Mouse (Mus musculus): ENCODE data around the gene Zfp326. TPM values are rescaled to one million over a fixed set of nuclear protein-coding genes. Genes with fewer than 3 reads are reported as not detected.
A peak's percentile ranks its signal among the peaks of the same experiment; 100 is the strongest.

The Zfp326 gene
- total RNA-seq (2021) = 10 to 100 TPM; 29.3 to 35.5 TPM

DNA sequence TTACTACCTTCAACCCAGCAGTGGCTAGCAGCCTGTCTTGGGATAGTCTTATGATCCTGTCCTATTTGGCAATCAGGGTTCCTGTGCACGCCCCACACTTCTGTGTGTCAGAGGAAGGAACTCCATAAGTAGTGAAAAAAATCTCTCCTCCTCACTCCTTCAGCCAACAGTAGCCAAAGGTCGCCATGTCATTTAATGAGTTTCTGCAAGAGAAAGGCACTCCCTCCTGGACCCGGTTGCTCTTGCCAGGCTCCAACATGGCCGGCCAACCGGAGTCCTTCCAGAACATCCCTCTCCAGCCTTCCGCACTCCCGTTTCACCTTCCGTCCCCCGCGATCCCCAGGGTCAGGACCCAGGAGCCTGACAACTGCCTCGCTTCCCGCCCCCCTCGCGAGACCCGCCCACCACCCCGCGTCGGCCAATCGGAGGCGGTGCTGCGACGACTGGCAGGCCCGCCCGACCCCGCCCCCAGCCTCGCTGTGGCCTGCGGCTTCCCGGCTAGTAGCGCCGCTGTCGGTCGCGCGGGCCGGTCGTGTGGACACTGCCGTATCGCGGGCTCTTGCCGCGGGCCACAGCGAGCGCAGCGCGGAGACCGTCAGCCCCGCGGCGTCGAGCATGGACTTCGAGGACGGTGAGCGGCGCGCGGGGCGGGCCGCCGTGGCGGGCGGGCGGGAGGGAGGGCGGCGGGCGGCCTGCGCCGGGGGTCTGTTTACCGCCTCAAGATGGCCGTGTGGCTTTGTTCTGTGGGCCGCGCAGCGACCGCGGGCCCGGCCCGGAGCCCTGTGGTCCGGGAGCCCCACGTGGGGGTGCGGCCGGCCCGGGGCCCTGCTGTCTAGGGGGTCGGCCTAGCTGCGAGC, at the start of gene Zfp326:
TSS of gene Zfp326 (plus strand) at position 498 of the 857 bp plus-strand sequence.
- DNase-seq (ENCODE audit: extremely low spot score in 1 of 2, low spot score in 1 of 2) = peak; percentile 78 to 82

DNA sequence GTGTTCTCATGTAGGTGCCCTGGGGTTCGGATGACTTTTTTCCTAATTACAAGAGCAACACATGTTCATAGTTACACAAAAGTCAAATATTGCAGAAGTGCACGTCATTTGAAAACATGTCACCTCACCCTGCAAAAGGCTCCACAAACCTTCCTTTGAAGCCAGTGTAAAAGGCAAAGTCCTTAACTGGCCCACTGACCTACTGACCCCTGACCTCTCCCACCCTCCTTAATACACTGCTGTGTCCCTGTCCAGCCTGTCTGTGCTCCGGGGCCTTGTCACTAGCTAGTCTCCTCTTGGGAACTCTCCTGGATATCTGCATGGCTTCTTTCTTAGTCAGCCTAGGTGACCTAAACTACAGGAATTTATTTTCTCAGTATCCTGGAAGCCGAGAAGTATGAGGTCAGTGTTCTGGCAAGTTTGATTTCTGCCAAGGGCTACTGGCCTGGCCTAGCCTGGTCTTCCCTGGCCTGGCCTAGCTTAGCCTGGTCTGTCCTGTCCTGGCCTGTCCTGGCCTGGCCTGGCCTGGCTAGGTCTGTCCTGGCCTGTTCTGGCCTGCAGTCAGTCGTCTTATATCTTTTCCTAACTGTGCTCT, 49.4 kb upstream of the Zfp326 start:
- DNase-seq (ENCODE audit: extremely low spot score in 1 of 2, low spot score in 1 of 2) = no peak

DNA sequence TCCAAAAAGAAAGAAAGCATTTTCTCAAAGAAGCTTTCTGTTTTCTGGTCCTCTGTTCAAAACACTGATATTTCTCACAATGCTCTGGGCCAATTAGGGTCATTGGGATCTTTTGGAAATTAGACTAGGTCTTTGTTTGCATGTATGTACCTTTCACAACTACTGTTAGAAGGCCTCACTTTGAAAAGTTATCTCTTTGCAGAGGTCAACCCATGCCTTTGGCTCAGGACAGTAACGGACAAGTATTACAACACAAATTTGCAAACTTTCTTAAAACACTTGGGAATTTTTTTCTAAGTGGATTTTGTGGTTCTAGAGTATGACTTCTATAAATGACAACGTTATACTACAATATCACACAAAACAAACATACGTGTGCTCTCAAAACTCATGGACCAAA, 48.3 kb upstream of the Zfp326 start:
- no peak for DNase-seq (ENCODE audit: extremely low spot score in 1 of 2, low spot score in 1 of 2)

DNA sequence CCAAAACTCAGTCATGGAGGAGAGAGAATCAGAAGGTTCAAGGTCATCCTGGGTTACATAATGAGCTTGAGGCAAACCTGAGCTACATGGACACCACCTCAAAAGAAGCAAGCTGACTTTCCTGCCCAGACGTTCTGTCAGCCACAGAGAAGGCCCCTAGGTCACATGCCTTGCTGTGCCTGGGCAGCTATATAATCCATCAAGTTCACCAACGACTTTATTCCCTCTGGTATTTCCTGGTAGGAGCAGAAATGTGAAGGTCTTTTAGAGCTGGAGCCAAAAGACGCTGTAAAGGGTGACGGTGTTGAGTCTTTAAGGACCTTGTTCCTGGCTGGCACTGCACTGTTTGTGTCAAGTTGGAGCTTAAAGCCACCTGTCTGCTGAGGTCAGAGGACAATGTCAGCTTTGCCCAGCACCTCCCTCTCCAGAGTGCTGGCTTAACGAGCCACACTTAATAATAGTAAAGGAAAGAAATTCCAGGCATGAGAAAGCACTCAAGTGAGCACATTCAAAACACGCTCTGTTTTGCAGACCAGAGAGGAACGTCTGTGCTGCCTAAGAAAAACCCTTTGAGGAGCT, 47.3 kb upstream of the Zfp326 start:
- DNase-seq (ENCODE audit: extremely low spot score in 1 of 2, low spot score in 1 of 2) = no peak

DNA sequence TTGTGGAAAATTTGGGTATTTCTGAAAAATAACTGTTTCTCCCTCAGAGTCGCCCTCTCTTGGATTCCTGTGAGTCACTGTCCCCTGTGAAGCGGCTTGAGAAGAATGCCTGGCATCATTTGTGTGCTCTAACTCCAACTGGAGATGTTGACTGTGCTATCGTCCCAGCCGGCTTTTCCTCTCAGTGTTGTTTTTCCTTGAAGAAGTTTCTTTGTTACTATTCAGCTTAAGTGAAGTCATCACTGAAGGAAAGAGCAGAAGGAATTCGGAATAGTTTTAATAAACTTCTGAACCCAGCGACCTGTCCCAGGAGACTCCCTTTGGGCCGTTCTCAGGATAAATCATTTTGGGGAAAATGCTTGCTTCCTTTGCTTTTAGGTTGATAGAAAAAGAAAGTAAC, 44.2 kb upstream of the Zfp326 start:
- no peak for DNase-seq (ENCODE audit: extremely low spot score in 1 of 2, low spot score in 1 of 2)

DNA sequence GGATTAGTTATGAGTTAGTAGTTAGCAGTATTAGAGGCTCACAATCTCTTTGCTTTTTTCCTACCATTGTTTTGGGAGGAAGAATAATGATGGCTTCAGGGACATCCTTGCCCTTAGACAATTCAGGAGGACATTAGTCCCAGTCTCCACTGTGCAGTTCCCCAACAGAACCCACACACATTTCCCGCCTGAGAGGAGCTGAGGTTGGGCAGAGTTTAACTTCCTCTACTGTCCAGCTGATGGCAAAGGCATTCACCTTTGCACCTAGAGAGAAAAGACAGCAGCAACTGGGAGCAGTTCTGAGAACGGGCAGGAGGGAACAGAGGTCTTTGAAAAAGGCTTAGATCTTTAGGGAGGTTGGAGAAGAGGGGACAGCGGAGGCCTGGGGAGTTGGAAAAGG, 42.4 kb upstream of the Zfp326 start:
- no peak for DNase-seq (ENCODE audit: extremely low spot score in 1 of 2, low spot score in 1 of 2)

DNA sequence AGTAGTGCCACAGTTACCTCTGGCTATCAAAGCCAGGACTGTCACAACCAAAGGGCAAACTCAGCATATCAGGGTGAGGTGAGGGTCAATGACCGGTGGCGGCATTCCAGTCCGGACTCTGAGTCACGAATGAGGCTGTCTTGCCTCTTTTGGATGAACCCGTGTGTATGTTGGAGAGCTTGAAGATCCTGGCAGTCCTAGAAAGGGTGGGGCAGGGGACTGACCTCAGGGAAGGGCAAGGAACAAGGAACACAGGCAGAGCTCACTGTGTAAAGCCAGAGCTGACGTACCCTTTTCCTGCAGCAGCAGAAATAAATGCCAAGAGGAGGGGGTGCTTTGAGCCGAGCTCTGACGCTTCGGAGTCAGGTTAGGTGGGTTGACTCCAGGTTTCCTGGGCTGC, 40.4 kb upstream of the Zfp326 start:
- DNase-seq (ENCODE audit: extremely low spot score in 1 of 2, low spot score in 1 of 2) = no peak

DNA sequence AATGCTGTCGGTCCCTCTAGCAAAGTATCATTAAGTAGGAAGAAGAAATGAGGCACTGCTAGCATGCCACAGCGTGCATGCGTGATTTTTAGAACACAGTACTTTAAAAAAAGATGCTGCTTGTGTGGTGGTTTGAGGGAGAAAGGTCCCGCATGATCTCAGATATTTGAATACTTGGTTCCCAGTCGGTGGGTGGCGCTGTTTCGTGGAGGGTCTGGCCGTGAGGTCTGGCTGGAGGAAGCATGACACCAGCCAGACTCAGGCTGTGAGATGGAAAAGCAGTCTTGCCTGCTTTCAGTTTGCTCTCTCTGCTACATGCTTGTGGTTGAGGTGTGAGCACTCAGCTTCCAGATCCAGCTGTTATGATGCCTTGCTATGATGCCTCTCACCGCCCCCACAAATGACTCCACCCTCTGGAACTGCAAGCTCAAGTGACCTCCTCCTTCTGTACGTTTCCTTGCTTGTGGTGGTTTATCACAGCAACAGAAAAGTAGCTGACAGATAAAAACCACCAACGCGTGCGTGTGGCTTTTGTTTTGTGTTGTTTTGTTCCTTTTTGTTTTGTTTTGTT, 36.5 kb upstream of the Zfp326 start:
- DNase-seq (ENCODE audit: extremely low spot score in 1 of 2, low spot score in 1 of 2) = no peak

DNA sequence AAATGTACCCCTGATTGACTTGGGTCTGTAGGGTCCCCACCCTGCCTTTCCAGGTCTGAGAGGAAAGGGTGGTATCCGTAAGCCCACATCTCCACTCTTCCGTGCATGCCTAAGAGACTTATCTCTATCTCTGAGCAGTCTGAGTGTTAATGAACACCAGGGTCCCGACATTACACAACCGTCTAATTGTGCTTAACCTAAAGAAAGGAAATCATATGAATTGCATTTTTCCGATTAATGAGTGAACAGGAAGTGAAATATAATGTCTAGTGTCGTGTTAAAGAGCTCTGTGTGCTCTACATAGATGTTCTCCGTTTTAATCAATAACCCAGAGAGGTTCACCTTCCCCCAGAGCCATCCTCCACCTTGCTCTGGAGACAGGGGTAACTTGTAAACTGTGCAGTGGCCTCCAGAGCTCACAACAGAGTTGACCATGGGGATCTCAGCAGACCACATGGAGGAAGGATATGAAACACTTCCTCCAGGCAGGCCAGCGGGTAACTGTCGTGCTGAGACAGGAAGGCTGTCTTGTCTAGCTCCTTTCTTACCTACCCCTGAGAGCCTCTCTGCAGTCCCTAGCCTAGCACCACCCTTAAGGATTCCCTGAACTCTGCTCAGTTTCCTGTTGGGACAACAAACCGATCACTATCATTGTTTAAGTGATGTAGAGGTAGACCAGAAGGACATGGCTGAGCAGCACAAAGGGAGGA, 32.2 kb upstream of the Zfp326 start:
- no peak for DNase-seq (ENCODE audit: extremely low spot score in 1 of 2, low spot score in 1 of 2)

DNA sequence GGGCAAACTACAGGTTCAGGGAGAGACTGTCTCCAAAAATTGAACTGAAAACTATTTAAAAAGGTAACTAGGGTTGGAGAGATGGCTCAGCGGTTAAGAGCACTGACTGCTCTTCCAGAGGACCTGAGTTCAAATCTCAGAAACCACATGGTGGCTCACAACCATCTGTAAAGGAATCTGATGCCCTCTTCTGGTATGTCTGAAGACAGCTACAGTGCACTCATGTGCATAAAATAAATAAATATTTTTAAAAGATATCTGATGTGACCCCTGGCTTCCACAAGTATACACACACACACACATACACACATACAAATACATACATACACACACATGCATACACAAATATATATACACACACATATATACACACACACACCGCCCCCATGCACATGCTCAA, 31.3 kb upstream of the Zfp326 start:
- no peak for DNase-seq (ENCODE audit: extremely low spot score in 1 of 2, low spot score in 1 of 2)

DNA sequence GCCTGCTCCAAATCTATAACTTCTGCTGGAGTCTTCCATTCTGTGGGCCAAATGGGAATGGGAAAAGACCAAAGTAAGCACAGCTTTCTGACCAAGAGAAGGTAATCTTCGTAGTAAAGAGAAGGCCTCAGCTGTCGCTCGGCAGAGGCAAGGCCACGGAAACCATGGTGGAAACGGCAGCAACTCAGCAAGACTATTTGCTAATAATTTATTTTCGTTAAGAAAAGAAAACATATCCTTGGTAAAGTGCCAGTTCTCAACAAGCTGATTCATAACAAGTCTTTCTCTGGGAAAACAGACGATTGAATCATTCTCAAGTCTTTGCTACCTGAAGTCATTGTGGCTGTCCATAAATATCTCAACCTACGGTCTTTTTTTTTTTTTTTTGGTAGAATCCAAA, 28.6 kb upstream of the Zfp326 start:
- DNase-seq (ENCODE audit: extremely low spot score in 1 of 2, low spot score in 1 of 2) = no peak

DNA sequence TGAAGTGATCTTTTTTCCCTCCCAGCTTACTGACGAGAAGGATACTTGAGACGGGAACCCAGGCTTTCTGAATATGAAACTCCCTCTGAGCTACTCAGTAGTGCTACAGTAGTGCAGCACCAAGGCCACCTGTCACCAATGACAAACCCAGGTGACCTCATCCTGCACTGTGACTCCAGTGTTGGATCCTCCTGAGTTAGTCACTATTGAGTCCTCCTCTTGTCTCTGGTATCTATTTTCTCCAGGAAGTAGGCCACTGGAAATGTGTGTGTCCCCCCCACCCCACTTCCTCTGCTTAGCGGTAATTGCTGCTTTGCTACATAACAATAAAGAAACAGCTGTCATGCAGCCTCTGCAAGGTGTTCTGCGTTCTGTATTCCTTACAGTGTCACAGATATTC, 27.1 kb upstream of the Zfp326 start:
- no peak for DNase-seq (ENCODE audit: extremely low spot score in 1 of 2, low spot score in 1 of 2)

DNA sequence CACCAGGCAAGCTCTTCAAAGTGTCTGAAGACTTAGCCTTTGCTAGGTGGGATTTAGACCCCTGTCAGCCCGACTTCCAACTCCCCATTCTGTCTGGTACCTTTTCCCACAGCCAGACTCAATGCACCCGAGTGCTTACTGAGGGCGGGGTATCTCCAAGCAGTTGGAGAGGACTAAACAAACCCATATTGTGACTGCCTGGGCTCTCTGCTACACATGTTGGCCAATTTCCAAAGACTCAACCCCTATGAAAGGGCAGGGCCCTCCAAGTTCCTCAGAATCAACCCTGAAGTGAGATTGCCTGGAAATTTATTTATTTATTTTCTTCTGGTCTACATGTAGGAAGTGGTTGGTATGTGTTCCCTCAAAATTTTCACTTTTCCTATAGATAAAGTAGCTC, 26.7 kb upstream of the Zfp326 start:
- no peak for DNase-seq (ENCODE audit: extremely low spot score in 1 of 2, low spot score in 1 of 2)

DNA sequence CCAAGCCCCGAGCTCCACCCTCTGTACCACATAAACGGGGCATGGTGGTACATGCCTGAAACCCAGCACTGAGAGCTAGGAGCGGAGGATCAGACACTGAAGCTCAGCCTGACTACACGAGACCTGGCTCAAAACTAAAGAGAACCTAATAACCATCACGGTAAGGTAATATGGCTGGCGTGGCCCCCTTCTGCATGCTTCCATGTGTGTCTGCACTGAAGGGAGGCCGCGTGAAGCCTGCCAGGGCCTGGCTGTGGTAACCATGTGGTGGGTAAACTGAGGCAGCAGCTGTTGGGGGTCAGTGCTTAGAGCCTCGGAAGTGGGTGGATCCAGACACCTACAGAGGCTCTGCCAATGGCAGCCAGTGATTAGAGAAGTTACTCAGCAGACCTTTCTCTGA, 23.1 kb upstream of the Zfp326 start:
- no peak for DNase-seq (ENCODE audit: extremely low spot score in 1 of 2, low spot score in 1 of 2)

DNA sequence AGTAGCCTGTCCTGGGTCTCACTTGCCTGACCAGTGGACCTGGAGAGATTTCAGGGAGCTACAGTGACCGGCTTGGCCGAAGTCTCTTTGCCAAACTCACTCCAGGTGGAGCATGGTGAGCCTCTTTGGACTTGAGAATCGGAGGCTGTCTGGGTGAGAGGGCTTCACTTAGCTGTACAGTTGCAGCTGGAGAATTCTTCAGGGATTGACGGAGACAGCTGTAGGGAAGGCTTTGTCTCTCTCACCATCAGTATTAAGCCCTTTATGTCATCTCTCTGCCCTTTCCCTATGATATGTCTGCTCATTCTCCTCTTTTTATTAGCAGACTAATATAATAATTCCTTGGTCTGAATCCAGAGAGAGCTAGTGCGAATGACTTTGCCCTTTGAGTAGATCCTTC, 18.9 kb upstream of the Zfp326 start:
- DNase-seq (ENCODE audit: extremely low spot score in 1 of 2, low spot score in 1 of 2) = no peak

DNA sequence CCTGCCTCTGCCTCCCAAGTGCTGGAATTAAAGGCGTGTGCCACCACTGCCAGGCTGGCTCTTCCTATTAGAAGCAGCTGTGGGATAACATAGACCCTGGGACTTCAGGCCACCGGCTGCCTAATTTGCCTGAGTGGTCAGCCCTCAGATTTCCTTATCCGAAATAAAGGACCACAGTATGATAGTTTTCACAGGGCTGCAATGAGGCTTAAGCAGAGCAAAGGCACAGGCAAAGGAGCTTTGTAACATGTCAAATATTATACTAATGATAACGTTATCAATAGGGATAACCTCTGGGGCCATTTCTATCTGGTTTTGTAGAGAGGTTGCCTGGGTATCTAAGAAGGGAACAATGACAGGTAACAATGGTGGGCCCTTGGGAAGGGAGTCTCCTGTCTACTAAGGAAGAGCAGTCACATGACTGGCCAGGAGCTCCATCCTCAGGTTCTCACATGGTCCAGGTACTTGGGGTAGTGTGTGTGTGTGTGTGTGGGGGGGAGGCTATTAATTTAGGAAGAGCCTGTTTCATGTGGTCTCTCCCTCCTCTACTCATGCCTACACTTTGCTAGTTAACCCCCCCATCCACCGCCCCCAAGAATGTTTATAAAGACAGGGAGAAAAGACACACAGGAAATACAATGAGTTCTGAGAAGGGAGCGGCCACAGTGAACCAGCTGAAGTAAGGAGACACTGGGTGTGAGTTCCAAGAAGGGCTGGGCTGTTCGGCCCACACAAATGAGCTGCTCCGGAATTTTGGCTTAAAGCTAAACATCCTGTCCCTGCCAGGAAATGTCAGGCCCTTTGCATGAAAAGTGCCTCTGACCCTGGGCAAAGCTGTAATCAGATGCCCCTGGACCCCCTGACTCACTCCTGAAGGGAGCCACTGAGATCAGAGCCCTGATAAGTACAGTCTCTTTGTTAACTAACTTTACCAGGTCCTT, 17.3 kb upstream of the Zfp326 start:
- DNase-seq (ENCODE audit: extremely low spot score in 1 of 2, low spot score in 1 of 2) = no peak

DNA sequence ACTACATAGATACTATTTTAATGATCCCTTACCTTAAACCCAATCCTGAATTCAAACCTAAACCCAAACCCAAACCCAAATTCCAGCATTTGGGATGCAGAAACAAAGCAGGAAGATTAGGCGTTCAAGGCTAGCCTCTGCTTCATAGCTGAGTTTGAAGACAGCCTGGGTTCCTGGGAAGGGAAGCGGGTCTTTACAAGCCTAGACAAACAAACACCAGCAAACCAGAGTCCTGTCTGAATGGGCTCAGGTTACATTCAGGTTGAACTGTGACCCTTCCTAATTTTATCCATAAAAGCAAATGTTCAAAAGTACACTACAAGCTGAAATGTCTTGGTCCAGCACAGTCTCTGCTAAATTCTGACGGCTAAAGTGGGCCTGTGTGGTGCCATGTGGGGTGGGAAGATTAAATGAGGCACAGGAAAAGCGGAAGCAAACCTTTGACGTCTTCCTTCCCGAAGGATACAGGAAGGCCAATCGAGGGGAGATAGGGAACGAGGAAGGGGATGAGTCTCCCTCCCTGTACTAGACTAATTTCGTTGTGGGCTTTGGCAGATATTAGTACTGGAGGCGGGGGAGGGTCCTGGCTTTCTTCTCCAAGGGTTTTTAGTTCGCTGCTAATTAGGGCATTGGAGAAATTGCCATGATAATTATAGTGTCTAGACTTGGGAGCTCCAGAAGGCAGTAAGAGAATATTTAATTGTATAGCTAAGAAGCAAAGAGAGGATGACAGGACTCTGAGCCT, 16.5 kb upstream of the Zfp326 start:
- DNase-seq (ENCODE audit: extremely low spot score in 1 of 2, low spot score in 1 of 2) = no peak

DNA sequence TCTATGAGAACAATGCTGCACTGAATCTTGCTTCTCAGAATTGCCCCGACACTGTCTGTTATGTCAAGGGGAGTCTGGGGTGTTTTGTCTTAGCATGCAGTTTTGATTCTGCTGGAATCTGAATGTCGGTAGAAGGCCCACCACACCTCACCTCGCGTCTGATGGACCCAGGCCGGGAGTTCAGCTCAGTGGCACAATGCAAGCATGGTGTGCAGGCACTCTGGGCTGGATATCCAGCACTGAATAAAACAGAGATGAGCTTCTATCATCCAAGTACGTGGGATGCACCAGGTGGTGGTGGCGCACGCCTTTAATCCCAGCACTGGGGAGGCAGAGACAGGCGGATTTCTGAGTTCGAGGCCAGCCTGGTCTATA, 15.9 kb upstream of the Zfp326 start:
- DNase-seq (ENCODE audit: extremely low spot score in 1 of 2, low spot score in 1 of 2) = no peak

DNA sequence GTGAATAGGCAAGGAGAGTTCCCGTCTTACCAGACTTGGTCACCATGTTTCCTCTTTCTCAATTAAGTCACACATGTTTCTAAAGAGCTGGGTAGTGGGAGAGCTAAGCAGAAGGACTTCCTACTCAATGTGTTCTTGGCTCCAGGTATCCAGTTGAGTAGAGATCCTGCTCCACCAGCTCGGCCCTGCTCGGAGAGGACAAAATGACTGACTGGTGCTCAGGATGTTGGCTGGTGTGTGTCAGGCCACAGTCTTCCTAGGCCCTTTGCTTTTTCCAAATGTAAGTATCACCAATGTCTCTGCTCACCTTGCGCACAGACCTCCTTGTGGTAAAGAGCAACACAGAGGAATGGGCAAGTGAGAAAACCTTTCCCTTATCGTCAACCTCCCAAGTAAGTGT, 14.7 kb upstream of the Zfp326 start:
- DNase-seq (ENCODE audit: extremely low spot score in 1 of 2, low spot score in 1 of 2) = no peak
